Mouse (Mus musculus): Measurements from ENCODE around the gene Olfr867.

GRCm38 (mm10) chr9:20027935-20028334 lies 29.4 kb downstream of the Olfr867 start, which contains the start of gene Olfr866:
- TF ChIP-seq CTCF (IDR thresholded peaks at IDR 0.05) (no peak), EP300 (IDR thresholded peaks at IDR 0.05; ENCODE audit: insufficient read depth, low read depth, low read length) (no peak)

Data from heart, adult 2 months (tissue).